Mouse (Mus musculus) naive thymus-derived CD4-positive, alpha-beta T cell, adult 2 months (primary cell): Measurements from ENCODE around the gene Ldb2.

Source experiments
- DNase-seq: peaks from one replicate; pipeline ENCODE4 v3.0.0-alpha.2; 2011; ENCODE audit warnings: low read depth

Ldb2 gene

GRCm38 (mm10) chr5:44543472-44544132 is 255.9 kb downstream of the Ldb2 start:
- no peak for DNase-seq

- DNase-seq: no peak
Observed at GRCm38 (mm10) chr5:44541748-44542147, 257.7 kb downstream of the Ldb2 start.

DNA sequence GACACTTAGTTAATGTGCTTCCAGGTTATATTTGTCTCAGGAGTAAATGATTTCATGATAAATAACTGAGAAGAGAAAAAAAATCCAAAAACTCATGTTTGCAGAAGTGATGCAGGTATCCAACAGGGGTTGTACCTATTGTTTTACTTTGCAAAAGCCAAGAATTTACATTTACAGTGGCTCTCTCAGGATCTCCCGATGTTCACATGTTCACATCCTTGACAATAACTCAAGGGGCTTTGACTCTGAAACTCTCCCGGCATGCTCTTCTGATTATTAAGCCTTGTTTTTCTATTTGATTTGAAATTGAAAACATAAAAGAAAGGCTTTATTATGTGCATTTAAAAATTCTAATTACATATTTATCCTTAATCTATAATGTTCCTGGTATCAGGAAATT is 260.8 kb downstream of the Ldb2 start:
- DNase-seq: no peak

- DNase-seq: no peak
Observed at GRCm38 (mm10) chr5:44538000-44538395, 261.5 kb downstream of the Ldb2 start.

DNA sequence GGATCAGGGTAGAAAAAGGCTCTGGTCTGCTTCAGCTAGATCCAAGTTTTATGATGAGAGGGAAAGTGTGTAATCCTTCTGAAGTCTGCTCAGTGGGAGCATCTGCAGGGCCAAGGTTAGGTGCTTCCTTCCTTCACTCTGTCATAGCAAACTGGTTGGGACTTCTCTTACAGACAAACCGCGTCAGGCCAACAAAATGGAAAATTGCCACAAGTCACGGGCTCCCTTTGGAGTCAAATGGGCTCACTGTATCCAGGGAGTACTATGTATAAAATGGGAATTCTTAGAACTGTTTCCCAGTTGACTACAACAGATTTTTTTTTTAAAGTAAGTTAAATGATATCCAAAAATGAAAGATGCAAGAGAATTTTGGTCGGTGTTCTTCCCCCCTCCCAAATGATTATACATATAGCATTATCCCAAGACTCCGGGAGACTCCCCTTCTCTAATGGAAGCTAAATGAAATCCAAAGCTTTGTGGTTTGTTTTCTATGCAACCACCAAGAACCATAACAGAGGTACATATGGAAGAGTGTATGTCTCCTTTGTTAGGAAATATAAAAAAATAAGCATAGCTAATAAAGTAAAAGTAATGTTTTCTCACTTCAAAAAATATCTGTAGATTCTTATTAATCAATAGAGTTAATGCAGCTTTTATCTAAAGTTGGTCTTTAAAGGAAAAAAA is 262.0 kb downstream of the Ldb2 start:
- no peak for DNase-seq

- DNase-seq: no peak
Observed at GRCm38 (mm10) chr5:44529466-44529865, 270.0 kb downstream of the Ldb2 start.

- no peak for DNase-seq
Observed at GRCm38 (mm10) chr5:44529001-44529400, 270.5 kb downstream of the Ldb2 start.

GRCm38 (mm10) chr5:44505221-44505620 is 294.3 kb downstream of the Ldb2 start:
- DNase-seq: no peak

DNA sequence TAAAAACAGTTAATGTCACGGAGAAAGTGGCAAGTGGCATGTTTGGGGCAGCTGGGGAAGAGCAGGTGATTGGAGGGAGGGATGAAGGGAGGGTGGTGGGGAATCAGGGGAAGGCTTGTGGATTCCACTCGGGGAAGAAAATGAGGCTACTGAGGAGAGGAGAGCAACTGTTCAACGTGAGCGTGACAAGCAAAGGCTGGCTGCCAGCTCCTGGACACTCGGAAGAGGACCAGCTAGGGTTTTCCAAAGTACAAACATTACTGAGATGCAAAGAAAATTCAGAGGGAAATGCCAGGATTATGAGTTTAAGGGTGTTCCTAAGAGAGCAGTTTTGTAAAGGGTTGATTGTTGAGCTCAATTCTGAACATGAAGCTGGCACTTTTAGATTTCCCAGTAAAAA is 294.7 kb downstream of the Ldb2 start:
- no peak for DNase-seq

DNA sequence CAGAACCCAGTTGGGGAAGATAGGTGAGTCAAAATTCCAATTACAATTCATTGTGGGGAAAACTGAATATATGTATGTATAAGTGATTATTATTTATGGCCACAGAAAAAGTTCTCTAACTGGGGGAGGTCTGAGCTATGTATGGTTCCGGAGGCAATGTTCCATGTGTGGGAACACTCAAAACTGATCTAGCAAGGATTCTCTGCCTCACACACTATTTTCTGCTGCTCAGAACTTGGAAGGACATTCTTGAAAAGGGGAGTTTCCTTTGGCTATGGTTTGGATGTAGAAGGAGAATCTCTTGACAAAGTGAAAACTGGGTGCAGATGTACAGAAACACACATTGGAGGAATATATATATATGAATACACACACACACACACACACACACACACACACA is 301.3 kb downstream of the Ldb2 start:
- DNase-seq: no peak

GRCm38 (mm10) chr5:44496854-44497253 is 302.6 kb downstream of the Ldb2 start:
- DNase-seq: no peak

- no peak for DNase-seq
Observed at GRCm38 (mm10) chr5:44495092-44495491, 304.4 kb downstream of the Ldb2 start.

DNA sequence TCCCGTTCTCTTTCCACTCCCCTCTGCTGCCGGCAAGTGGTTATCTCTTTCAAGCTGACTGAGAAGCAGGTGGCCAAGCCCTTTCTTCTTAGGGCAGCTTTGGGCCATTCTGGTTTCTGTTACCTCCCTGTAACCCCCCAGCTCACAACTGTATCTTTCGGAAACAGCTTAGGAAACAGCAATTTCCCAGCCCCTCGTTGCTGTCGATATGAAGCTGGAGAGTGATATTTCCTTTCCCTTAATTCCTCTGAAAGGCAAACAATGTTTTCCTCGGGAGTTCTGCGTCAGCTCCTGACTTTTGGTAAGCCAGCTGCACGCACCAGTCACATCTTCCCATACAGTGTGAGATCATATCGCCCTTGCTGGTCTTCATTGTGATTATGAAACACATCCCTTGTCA is 305.3 kb downstream of the Ldb2 start:
- DNase-seq: no peak

DNA sequence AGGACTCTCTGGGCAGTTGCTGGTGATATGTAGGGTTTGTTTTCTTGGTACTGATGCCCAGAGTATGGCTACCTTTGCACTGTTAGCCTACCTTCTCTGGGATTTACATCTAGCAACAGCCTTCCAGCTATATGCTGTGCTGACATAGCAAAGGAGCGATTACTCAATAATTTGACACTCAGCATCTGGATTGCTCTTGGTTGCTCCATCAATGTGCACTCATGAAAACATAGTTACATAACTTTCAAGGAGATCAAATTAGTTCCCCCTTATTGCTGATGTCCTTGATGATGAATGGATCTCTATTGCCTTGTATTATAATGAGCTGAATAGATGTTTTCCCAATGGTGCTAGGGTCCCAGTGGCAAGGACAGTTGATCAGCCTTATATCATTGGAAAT is 308.0 kb downstream of the Ldb2 start:
- DNase-seq: no peak

GRCm38 (mm10) chr5:44490462-44490861 is 309.0 kb downstream of the Ldb2 start:
- no peak for DNase-seq

DNA sequence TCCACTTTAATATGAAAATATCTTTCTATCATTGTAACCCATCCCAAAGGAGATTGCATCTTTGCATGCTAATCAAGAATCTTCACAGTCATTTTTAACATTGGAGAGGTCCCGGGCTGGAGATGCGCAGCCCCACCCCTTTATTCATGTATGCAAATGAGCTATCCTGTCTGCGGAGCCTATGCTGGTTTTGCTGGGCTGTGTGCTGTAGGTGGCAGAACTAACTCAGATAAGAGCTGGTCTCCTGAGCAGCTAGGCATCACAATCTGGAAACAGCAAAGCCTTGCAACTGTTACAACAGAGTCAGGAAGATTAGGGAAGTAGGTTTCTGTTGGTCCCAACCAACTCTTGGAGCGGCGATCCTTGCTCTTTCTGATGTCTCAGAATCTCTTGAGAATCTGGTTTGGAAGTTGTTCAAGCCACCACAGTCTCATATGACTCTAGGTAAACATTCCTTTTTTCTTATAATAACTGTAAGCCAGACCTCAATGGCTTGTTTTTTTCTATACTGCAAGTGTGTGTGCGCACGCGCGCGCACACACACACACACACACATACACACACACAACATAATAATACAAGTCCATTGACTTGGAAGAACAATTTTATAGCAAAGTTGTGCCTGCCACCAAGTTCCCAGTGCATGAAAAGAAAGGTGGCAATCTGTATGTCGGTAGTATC is 315.9 kb downstream of the Ldb2 start:
- no peak for DNase-seq

GRCm38 (mm10) chr5:44481406-44481805 is 318.1 kb downstream of the Ldb2 start:
- DNase-seq: no peak

DNA sequence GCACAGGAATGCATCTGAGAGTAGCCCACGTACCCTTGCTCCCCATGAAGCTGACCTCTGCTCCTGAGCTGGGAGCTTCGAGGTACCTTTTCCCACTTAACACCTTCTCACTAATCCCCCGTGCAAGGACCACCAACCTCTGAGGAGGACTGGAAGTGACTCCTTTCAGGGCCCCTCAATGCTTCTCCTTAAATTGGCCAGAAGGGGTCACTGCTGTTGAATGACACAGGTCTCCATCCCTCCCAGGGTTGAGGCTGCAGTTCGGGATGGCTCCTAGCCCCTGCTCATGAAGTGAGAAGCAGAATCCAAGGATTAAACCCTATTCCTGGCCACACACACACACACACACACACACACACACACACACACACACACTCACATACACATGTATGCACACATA is 323.1 kb downstream of the Ldb2 start:
- DNase-seq: no peak

DNA sequence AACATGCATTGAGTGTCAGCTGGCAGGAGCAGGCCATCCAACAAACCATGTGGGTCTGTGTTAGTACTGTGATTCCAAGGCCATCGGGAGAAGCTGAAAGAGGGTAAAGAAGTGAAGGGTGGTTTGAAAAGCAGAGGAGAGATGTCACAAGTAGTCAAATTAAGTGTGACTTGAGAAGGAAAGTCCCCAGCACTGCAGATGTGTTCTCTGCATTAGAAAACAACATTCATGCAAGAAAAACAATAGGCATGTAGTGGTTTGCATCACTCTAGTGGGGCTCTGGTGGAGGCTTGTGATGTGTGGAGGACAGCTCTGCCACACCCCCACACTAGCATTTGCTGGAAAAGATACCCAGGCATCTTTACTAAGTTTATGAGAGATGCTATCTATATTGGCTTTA is 323.9 kb downstream of the Ldb2 start:
- DNase-seq: no peak

- no peak for DNase-seq
Observed at GRCm38 (mm10) chr5:44473857-44474762, 325.4 kb downstream of the Ldb2 start.

GRCm38 (mm10) chr5:44465238-44465637 is 334.2 kb downstream of the Ldb2 start:
- DNase-seq: no peak
